Comparison of ENCODE assay signal across 29 mouse cellular contexts in the genomic region with DNA sequence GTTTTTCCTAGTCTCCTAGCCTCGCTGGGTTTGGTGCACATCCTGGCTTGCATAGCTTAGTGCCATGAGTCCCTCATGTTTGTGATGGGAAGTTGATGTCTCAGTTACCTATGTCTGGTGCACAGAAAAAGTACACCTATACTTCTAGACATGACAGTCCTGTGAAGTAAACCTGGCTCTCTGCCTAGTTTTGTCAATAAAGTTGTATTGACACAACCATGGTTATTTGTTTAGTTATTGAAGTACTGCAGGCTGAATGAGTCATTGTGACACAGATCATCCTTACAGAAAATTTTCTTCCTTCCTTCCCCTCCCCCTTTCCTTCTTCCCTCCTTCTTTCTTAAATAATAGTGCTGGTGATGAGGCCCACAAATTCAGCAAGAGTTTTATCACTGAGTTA. TPM values are rescaled to one million over a fixed set of nuclear protein-coding genes. Genes with fewer than 3 reads are reported as not detected.
A peak's percentile ranks its signal among the peaks of the same experiment; 100 is the strongest.
DNase-seq lines count a peak whose midpoint lies in the region; ATAC-seq and TF ChIP-seq lines count a peak whose summit lies in the region.
"Had no signal": no experiment of that assay in that cellular context is flagged by ENCODE, and none has a peak within 500 bp of the region (broad histone marks: within the 10 kb centered on the region; RNA-seq: fewer than 3 reads in every experiment).

No protein-coding gene starts in this region.

- no peak for TF ChIP-seq POLR2A in embryonic fibroblast, embryonic 13.5 days (IDR thresholded peaks at IDR 0.05; ENCODE audit: low read depth, low read length)

- no peak overlapping the region for H3K4me3 ChIP-seq in embryonic fibroblast, embryonic 13.5 days (ENCODE audit: insufficient read depth, low read length)
- H3K4me3 ChIP-seq in liver, embryonic 12.5 days, result no peak overlapping the region
- no peak overlapping the region for H3K4me3 ChIP-seq in liver, postnatal 0 days (ENCODE audit: low read depth, low read length)
- H3K4me3 ChIP-seq: embryonic facial prominence, embryonic 13.5 days; heart, embryonic 10.5 days; hindbrain, embryonic 12.5 days; intestine, embryonic 15.5 days; limb, embryonic 10.5 days; limb, embryonic 15.5 days had no signal

- peak overlapping the region; percentile 19; the same call in 1 of the 2 replicates for H3K9ac ChIP-seq in liver, embryonic 12.5 days
- H3K9ac ChIP-seq in liver, postnatal 0 days (replicated peaks), result no peak overlapping the region
- H3K9ac ChIP-seq: embryonic facial prominence, embryonic 13.5 days; hindbrain, embryonic 12.5 days; intestine, embryonic 15.5 days; limb, embryonic 15.5 days had no signal

- DNase-seq in lung, postnatal 25 days (ENCODE audit: low spot score), result peak; percentile 12
- no peak for DNase-seq in lung, postnatal 10 days
- no peak for DNase-seq in liver, postnatal 0 days
- DNase-seq in retina, embryonic 14.5 days (ENCODE audit: low spot score), result no peak
- no peak for DNase-seq in right cerebral cortex, adult 18-20 months
- no peak for DNase-seq in adrenal gland, postnatal 14 days
- DNase-seq: adrenal gland, postnatal 25 days; cerebellum, adult 11-12 months; cerebellum, adult 9-11 months; heart, postnatal 36 days; kidney, adult 2 months; kidney, postnatal 36 days; layer of hippocampus, postnatal 36 days; lung, postnatal 4 days; midbrain, embryonic 14.5 days; spleen, adult 18-20 months had no signal

- H3K27ac ChIP-seq in embryonic fibroblast, embryonic 13.5 days (ENCODE audit: insufficient read depth, low read length), result peak overlapping the region; percentile 19; the same call in 1 of the 2 replicates
- peak overlapping the region; percentile 75 for H3K27ac ChIP-seq in liver, embryonic 12.5 days
- H3K27ac ChIP-seq in liver, postnatal 0 days (ENCODE audit: low read depth), result 0 out of 2 replicates have a peak overlapping the region, but pooled peaks have one; percentile 12
- H3K27ac ChIP-seq: embryonic facial prominence, embryonic 13.5 days; heart, embryonic 10.5 days; hindbrain, embryonic 12.5 days; hindbrain, postnatal 0 days; intestine, embryonic 15.5 days; limb, embryonic 10.5 days; limb, embryonic 15.5 days had no signal

- WGBS in liver, embryonic 12.5 days (ENCODE audit: insufficient replicate concordance), result 77% methylated on average over 1 of the region's 1 CpGs
- 54% methylated on average over 1 of the region's 1 CpGs for WGBS in liver, postnatal 0 days (ENCODE audit: insufficient replicate concordance)

- no peak for TF ChIP-seq EP300 in liver, postnatal 0 days (IDR thresholded peaks at IDR 0.05; ENCODE audit: low read depth)

- H3K27me3 ChIP-seq in liver, embryonic 12.5 days (replicated peaks), result no peaks in the 10 kb centered on the region
- no peaks in the 10 kb centered on the region for H3K27me3 ChIP-seq in liver, postnatal 0 days (ENCODE audit: insufficient read depth, low read length)
- H3K27me3 ChIP-seq: CH12.LX; embryonic facial prominence, embryonic 13.5 days; hindbrain, embryonic 12.5 days; intestine, embryonic 15.5 days; limb, embryonic 15.5 days; Patski had no signal

- H3K36me3 ChIP-seq in liver, embryonic 12.5 days, result peaks cover 28% of the 10 kb centered on the region
- H3K36me3 ChIP-seq in liver, postnatal 0 days (replicated peaks; ENCODE audit: insufficient read depth, low read length), result peaks cover 5% of the 10 kb centered on the region; the same call in 1 of the 2 replicates
- H3K36me3 ChIP-seq: intestine, embryonic 15.5 days had no signal

- H3K9me3 ChIP-seq in liver, embryonic 12.5 days (replicated peaks), result no peaks in the 10 kb centered on the region
- H3K9me3 ChIP-seq in liver, postnatal 0 days (ENCODE audit: low read length), result no peaks in the 10 kb centered on the region
- H3K9me3 ChIP-seq: embryonic facial prominence, embryonic 13.5 days; heart, embryonic 10.5 days; hindbrain, embryonic 12.5 days; intestine, embryonic 15.5 days; limb, embryonic 10.5 days; limb, embryonic 15.5 days had no signal

- H3K4me2 ChIP-seq in liver, embryonic 12.5 days, result peak overlapping the region; percentile 32
- H3K4me2 ChIP-seq in liver, postnatal 0 days (ENCODE audit: low read depth, low read length), result no peak overlapping the region
- H3K4me2 ChIP-seq: embryonic facial prominence, embryonic 13.5 days; hindbrain, embryonic 12.5 days; intestine, embryonic 15.5 days; limb, embryonic 15.5 days had no signal

- ATAC-seq in liver, embryonic 12.5 days, result no peak
- ATAC-seq in liver, postnatal 0 days, result peak; percentile 75
- ATAC-seq: forebrain, embryonic 16.5 days; hindbrain, postnatal 0 days; intestine, embryonic 15.5 days; Patski had no signal

- peaks cover 4% of the 10 kb centered on the region for H3K4me1 ChIP-seq in embryonic fibroblast, embryonic 13.5 days (ENCODE audit: control insufficient read depth, insufficient read depth, low read length)
- peaks cover 58% of the 10 kb centered on the region for H3K4me1 ChIP-seq in liver, embryonic 12.5 days
- peaks cover 20% of the 10 kb centered on the region for H3K4me1 ChIP-seq in liver, postnatal 0 days (ENCODE audit: insufficient read depth)
- H3K4me1 ChIP-seq: embryonic facial prominence, embryonic 13.5 days; hindbrain, embryonic 12.5 days; intestine, embryonic 15.5 days; limb, embryonic 15.5 days had no signal

- no peak for TF ChIP-seq CTCF in embryonic fibroblast, embryonic 13.5 days (IDR thresholded peaks at IDR 0.05; ENCODE audit: borderline replicate concordance, insufficient read depth, low read length)
- TF ChIP-seq CTCF in liver, postnatal 0 days (IDR thresholded peaks at IDR 0.05; ENCODE audit: low read depth), result no peak

RNA-seq across cellular contexts. Expression of gene Carm1, which starts 17.7 kb away (rescaled TPM):
- polyA plus RNA-seq in embryonic fibroblast, embryonic 13.5 days (2011; ENCODE audit: insufficient read length, low read depth, missing spikeins), result 96.3 and 105 TPM in 2 replicates
- 39.0 and 41.0 TPM in 2 replicates for polyA plus RNA-seq in liver, embryonic 12.5 days (2016; fragmentation: Nextera tagmentation; extraction: Ambion mirVana)
- 8.6 TPM in 2 replicates for polyA plus RNA-seq in liver, postnatal 0 days (2015; fragmentation: Nextera tagmentation; extraction: Ambion mirVana)
- total RNA-seq in adrenal gland, postnatal 14 days (2021), result 47.1 and 62.2 TPM in 2 replicates

RNA-seq across cellular contexts. Expression of gene Timm29, which starts 28.1 kb away (rescaled TPM):
- 29.1 and 31.6 TPM in 2 replicates for polyA plus RNA-seq in embryonic fibroblast, embryonic 13.5 days (2011; ENCODE audit: insufficient read length, low read depth, missing spikeins)
- 31.6 and 32.8 TPM in 2 replicates for polyA plus RNA-seq in liver, embryonic 12.5 days (2016; fragmentation: Nextera tagmentation; extraction: Ambion mirVana)
- polyA plus RNA-seq in liver, postnatal 0 days (2015; fragmentation: Nextera tagmentation; extraction: Ambion mirVana), result 12.5 and 13.0 TPM in 2 replicates
- 48.2 and 49.5 TPM in 2 replicates for total RNA-seq in adrenal gland, postnatal 14 days (2021)

RNA-seq across cellular contexts. Expression of gene Yipf2, which starts 28.2 kb away (rescaled TPM):
- polyA plus RNA-seq in embryonic fibroblast, embryonic 13.5 days (2011; ENCODE audit: insufficient read length, low read depth, missing spikeins), result 7.2 and 7.4 TPM in 2 replicates
- polyA plus RNA-seq in liver, embryonic 12.5 days (2016; fragmentation: Nextera tagmentation; extraction: Ambion mirVana), result 10.0 and 10.5 TPM in 2 replicates
- 7.8 and 8.5 TPM in 2 replicates for polyA plus RNA-seq in liver, postnatal 0 days (2015; fragmentation: Nextera tagmentation; extraction: Ambion mirVana)
- total RNA-seq in adrenal gland, postnatal 14 days (2021), result 22.6 and 23.2 TPM in 2 replicates

RNA-seq across cellular contexts. Expression of gene AB124611, which starts 38.4 kb away (rescaled TPM):
- 0.44 TPM in 1 of 2 replicates, not detected in the other for polyA plus RNA-seq in embryonic fibroblast, embryonic 13.5 days (2011; ENCODE audit: insufficient read length, low read depth, missing spikeins)
- polyA plus RNA-seq in liver, embryonic 12.5 days (2016; fragmentation: Nextera tagmentation; extraction: Ambion mirVana), result 2.6 and 3.1 TPM in 2 replicates
- 13.6 and 14.2 TPM in 2 replicates for polyA plus RNA-seq in liver, postnatal 0 days (2015; fragmentation: Nextera tagmentation; extraction: Ambion mirVana)
- 2.4 and 8.7 TPM in 2 replicates for total RNA-seq in adrenal gland, postnatal 14 days (2021)
- total RNA-seq: ES-E14 had no signal
- polyA plus RNA-seq: Patski had no signal

RNA-seq across cellular contexts. Expression of gene Smarca4, which starts 51.5 kb away (rescaled TPM):
- polyA plus RNA-seq in embryonic fibroblast, embryonic 13.5 days (2011; ENCODE audit: insufficient read length, low read depth, missing spikeins), result 73.5 and 81.7 TPM in 2 replicates
- 47.0 and 47.2 TPM in 2 replicates for polyA plus RNA-seq in liver, embryonic 12.5 days (2016; fragmentation: Nextera tagmentation; extraction: Ambion mirVana)
- polyA plus RNA-seq in liver, postnatal 0 days (2015; fragmentation: Nextera tagmentation; extraction: Ambion mirVana), result 12.8 and 14.3 TPM in 2 replicates
- total RNA-seq in adrenal gland, postnatal 14 days (2021), result 70.8 and 71.0 TPM in 2 replicates

Comparison
In these comparisons a context has a peak if more than half of its experiments do, and no peak if none do; other contexts are left out.
1. H3K27ac ChIP-seq: peak in every context shown above with its lines; median percentile 75 in liver, embryonic 12.5 days; 19 in embryonic fibroblast, embryonic 13.5 days; 12 in liver, postnatal 0 days.